Mouse (Mus musculus): Measurements from ENCODE around the gene Klhdc1.

DNA sequence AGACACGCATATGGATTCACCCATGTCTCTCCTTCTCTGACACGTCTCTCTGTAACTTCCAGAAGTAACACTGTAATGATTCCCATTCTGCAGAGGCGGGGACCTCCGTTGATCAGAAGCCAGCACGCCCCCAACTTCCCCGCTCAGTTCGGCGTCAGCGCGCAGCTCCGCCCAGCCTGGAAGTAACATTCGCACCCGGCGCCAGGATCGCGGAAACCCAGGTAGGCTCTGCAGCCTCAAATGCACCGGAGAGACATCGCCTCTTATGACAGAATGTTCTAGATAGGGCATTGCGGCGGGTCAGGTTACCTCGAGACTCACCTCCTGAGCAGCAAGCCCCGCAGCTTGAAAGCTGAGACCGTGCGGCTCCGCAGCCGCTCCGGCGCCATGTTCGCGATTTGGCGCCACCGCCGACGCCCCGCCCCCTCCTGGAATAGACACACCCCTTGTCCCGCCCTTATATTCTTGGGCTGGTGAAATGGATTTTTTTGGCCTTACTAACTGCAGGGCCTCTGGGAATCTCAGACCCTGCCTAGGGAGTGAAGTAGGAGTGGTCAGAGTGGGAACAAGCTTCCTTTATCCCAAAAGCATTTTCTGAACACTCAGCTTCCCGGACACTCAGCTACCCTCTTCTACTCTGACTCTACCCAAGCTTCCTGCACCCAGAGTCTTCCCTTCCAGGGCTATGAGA lies 13.1 kb upstream of the Klhdc1 start, which contains the start of gene Pole2:
- no peak for TF ChIP-seq CTCF (IDR thresholded peaks at IDR 0.05; ENCODE audit: control insufficient read depth, insufficient read depth, insufficient read length)
- TF ChIP-seq USF1 (IDR thresholded peaks at IDR 0.05; ENCODE audit: low read depth), result no peak
- no peak for TF ChIP-seq MYOG (IDR thresholded peaks at IDR 0.05; ENCODE audit: control insufficient read depth, extremely low read depth, insufficient read length)
